9 mouse cellular contexts compared by ENCODE assay signal in genomic region chr15:102243229-102244190, GRCm38 (mm10). TPM values are rescaled to one million over a fixed set of nuclear protein-coding genes. Genes with fewer than 3 reads are reported as not detected.
A peak's percentile ranks its signal among the peaks of the same experiment; 100 is the strongest.
DNase-seq lines count a peak whose midpoint lies in the region; ATAC-seq lines count a peak whose summit lies in the region.
"Had no signal": no experiment of that assay in that cellular context is flagged by ENCODE, and none has a peak within 500 bp of the region (broad histone marks: within the 10 kb centered on the region; RNA-seq: fewer than 3 reads in every experiment).

No protein-coding gene starts in this region.

- H3K9me3 ChIP-seq in forebrain, embryonic 10.5 days: no peaks in the 10 kb centered on the region
- H3K9me3 ChIP-seq in hindbrain, embryonic 13.5 days: no peaks in the 10 kb centered on the region
- no peaks in the 10 kb centered on the region for H3K9me3 ChIP-seq in liver, embryonic 12.5 days (replicated peaks)

- peak; percentile 86 for DNase-seq in 3134 (ENCODE audit: extremely low read depth, insufficient read length, low spot score)
- DNase-seq in MEL-GATA-1-ER (ENCODE audit: extremely low read depth, low read depth): peak; percentile 56
- DNase-seq in forebrain, embryonic 10.5 days (ENCODE audit: extremely low spot score, low spot score): no peak
- peak; percentile 53 to 62 for DNase-seq in natural killer cell, adult 2 months (ENCODE audit: low spot score in 2 of 2)
- DNase-seq in cerebellum, postnatal 10 days: no peak
- no peak for DNase-seq in layer of hippocampus, postnatal 14 days (ENCODE audit: low spot score in 2 of 2)

- peaks cover 79% of the 10 kb centered on the region for H3K4me1 ChIP-seq in forebrain, embryonic 10.5 days
- peaks cover 49% of the 10 kb centered on the region for H3K4me1 ChIP-seq in hindbrain, embryonic 13.5 days (replicated peaks)
- H3K4me1 ChIP-seq in liver, embryonic 12.5 days: peaks cover 59% of the 10 kb centered on the region

- no peak for ATAC-seq in hindbrain, embryonic 13.5 days (ENCODE audit: low FRiP score)
- 0 out of 2 replicates have a peak, but pooled peaks have one; percentile 11 for ATAC-seq in liver, embryonic 12.5 days

- H3K27me3 ChIP-seq in forebrain, embryonic 10.5 days (ENCODE audit: poor library complexity, severe bottlenecking): peaks cover 90% of the 10 kb centered on the region
- H3K27me3 ChIP-seq in hindbrain, embryonic 13.5 days: peaks cover 84% of the 10 kb centered on the region
- peaks cover 96% of the 10 kb centered on the region for H3K27me3 ChIP-seq in liver, embryonic 12.5 days (replicated peaks)

- peaks cover 12% of the 10 kb centered on the region for H3K36me3 ChIP-seq in forebrain, embryonic 10.5 days (replicated peaks)
- no peaks in the 10 kb centered on the region for H3K36me3 ChIP-seq in hindbrain, embryonic 13.5 days
- peaks cover 5% of the 10 kb centered on the region for H3K36me3 ChIP-seq in liver, embryonic 12.5 days

- peak overlapping the region; percentile 95 for H3K4me2 ChIP-seq in hindbrain, embryonic 13.5 days
- H3K4me2 ChIP-seq in liver, embryonic 12.5 days: peak overlapping the region; percentile 46

- peak overlapping the region; percentile 36; the same call in 1 of the 2 replicates for H3K9ac ChIP-seq in hindbrain, embryonic 13.5 days
- no peak overlapping the region for H3K9ac ChIP-seq in liver, embryonic 12.5 days

- H3K4me3 ChIP-seq in forebrain, embryonic 10.5 days: peak overlapping the region; percentile 69
- 0 out of 2 replicates have a peak overlapping the region, but pooled peaks have one; percentile 7 for H3K4me3 ChIP-seq in hindbrain, embryonic 13.5 days
- peak overlapping the region; percentile 6; the same call in 1 of the 2 replicates for H3K4me3 ChIP-seq in liver, embryonic 12.5 days
- H3K4me3 ChIP-seq: erythroblast, embryonic 14.5 days had no signal

- WGBS in forebrain, embryonic 10.5 days: 9% methylated on average over 22 of the region's 22 CpGs
- WGBS in hindbrain, embryonic 13.5 days: 13% methylated on average over 22 of the region's 22 CpGs
- WGBS in liver, embryonic 12.5 days (ENCODE audit: insufficient replicate concordance): 12% methylated on average over 22 of the region's 22 CpGs

- H3K27ac ChIP-seq in forebrain, embryonic 10.5 days: peak overlapping the region; percentile 57
- H3K27ac ChIP-seq in hindbrain, embryonic 13.5 days: 0 out of 2 replicates have a peak overlapping the region, but pooled peaks have one; percentile 8
- peak overlapping the region; percentile 20 for H3K27ac ChIP-seq in liver, embryonic 12.5 days

RNA-seq across cellular contexts. Expression of gene Itgb7, which starts 11.8 kb away (rescaled TPM):
- polyA plus RNA-seq in forebrain, embryonic 10.5 days (2016; fragmentation: Nextera tagmentation; extraction: Ambion mirVana): 0.42 and 0.55 TPM in 2 replicates
- 0.45 and 1.5 TPM in 2 replicates for polyA plus RNA-seq in hindbrain, embryonic 13.5 days (2015; fragmentation: Nextera tagmentation; extraction: Ambion mirVana)
- 6.4 and 8.9 TPM in 2 replicates for polyA plus RNA-seq in liver, embryonic 12.5 days (2016; fragmentation: Nextera tagmentation; extraction: Ambion mirVana)
- 1 to 10 TPM; 2.1 to 4.2 TPM for total RNA-seq in layer of hippocampus, postnatal 14 days (2021)

RNA-seq across cellular contexts. Expression of gene Rarg, which starts 13.8 kb away (rescaled TPM):
- 27.5 and 31.3 TPM in 2 replicates for polyA plus RNA-seq in forebrain, embryonic 10.5 days (2016; fragmentation: Nextera tagmentation; extraction: Ambion mirVana)
- 5.7 and 7.1 TPM in 2 replicates for polyA plus RNA-seq in hindbrain, embryonic 13.5 days (2015; fragmentation: Nextera tagmentation; extraction: Ambion mirVana)
- polyA plus RNA-seq in liver, embryonic 12.5 days (2016; fragmentation: Nextera tagmentation; extraction: Ambion mirVana): 4.4 and 4.9 TPM in 2 replicates
- total RNA-seq in layer of hippocampus, postnatal 14 days (2021): 10 to 100 TPM in 1 of 2 experiments, 1 to 10 TPM in 1; 8.8 to 11.2 TPM

RNA-seq across cellular contexts. Expression of gene Gm9918, which starts 26.9 kb away (rescaled TPM):
- polyA plus RNA-seq in forebrain, embryonic 10.5 days (2016; fragmentation: Nextera tagmentation; extraction: Ambion mirVana): 0.48 and 0.76 TPM in 2 replicates
- polyA plus RNA-seq in hindbrain, embryonic 13.5 days (2015; fragmentation: Nextera tagmentation; extraction: Ambion mirVana): 0.14 and 0.22 TPM in 2 replicates
- polyA plus RNA-seq in liver, embryonic 12.5 days (2016; fragmentation: Nextera tagmentation; extraction: Ambion mirVana): not detected in 2 replicates
- total RNA-seq in layer of hippocampus, postnatal 14 days (2021): not detected
- polyA plus RNA-seq: erythroblast, embryonic 14.5 days had no signal

RNA-seq across cellular contexts. Expression of gene Mfsd5, which starts 35.7 kb away (rescaled TPM):
- 64.2 and 66.8 TPM in 2 replicates for polyA plus RNA-seq in forebrain, embryonic 10.5 days (2016; fragmentation: Nextera tagmentation; extraction: Ambion mirVana)
- 54.7 TPM in 2 replicates for polyA plus RNA-seq in hindbrain, embryonic 13.5 days (2015; fragmentation: Nextera tagmentation; extraction: Ambion mirVana)
- polyA plus RNA-seq in liver, embryonic 12.5 days (2016; fragmentation: Nextera tagmentation; extraction: Ambion mirVana): 40.8 and 41.6 TPM in 2 replicates
- total RNA-seq in layer of hippocampus, postnatal 14 days (2021): 10 to 100 TPM; 34.1 to 36.0 TPM

RNA-seq across cellular contexts. Expression of gene Csad, which starts 39.0 kb away (rescaled TPM):
- polyA plus RNA-seq in forebrain, embryonic 10.5 days (2016; fragmentation: Nextera tagmentation; extraction: Ambion mirVana): 36.0 and 39.9 TPM in 2 replicates
- polyA plus RNA-seq in hindbrain, embryonic 13.5 days (2015; fragmentation: Nextera tagmentation; extraction: Ambion mirVana): 43.2 and 44.5 TPM in 2 replicates
- polyA plus RNA-seq in liver, embryonic 12.5 days (2016; fragmentation: Nextera tagmentation; extraction: Ambion mirVana): 21.9 and 26.6 TPM in 2 replicates
- 10 to 100 TPM; 40.5 to 42.4 TPM for total RNA-seq in layer of hippocampus, postnatal 14 days (2021)

Comparison
In these comparisons a context has a peak if more than half of its experiments do, and no peak if none do; other contexts are left out.
1. DNase-seq: peak in 3134 (single experiment), MEL-GATA-1-ER (single experiment) and natural killer cell, adult 2 months (2 of 2); none in forebrain, embryonic 10.5 days (single experiment), cerebellum, postnatal 10 days (0 of 2) and layer of hippocampus, postnatal 14 days (0 of 2).
2. H3K4me3 ChIP-seq: peak in every context shown above with its lines; median percentile 69 in forebrain, embryonic 10.5 days; 7 in hindbrain, embryonic 13.5 days; 6 in liver, embryonic 12.5 days.
3. Peak in every context shown above with its lines, with median percentiles within 50 percentile points of each other: H3K27ac ChIP-seq.